In genomic region chr11:6895786-6896093, GRCm38 (mm10) we compare ENCODE assay signal across 11 mouse cellular contexts. TPM values are rescaled to one million over a fixed set of nuclear protein-coding genes. Genes with fewer than 3 reads are reported as not detected.
DNase-seq lines count a peak whose midpoint lies in the region; ATAC-seq and TF ChIP-seq lines count a peak whose summit lies in the region.
"Had no signal": no experiment of that assay in that cellular context is flagged by ENCODE, and none has a peak within 500 bp of the region (broad histone marks: within the 10 kb centered on the region; RNA-seq: fewer than 3 reads in every experiment).

No protein-coding gene starts in this region.

- no peak for TF ChIP-seq CTCF in left cerebral cortex, adult 2 months (IDR thresholded peaks at IDR 0.05)

- no peak overlapping the region for H3K27ac ChIP-seq in left cerebral cortex, adult 2 months
- H3K27ac ChIP-seq: forebrain, embryonic 13.5 days; heart, embryonic 15.5 days had no signal

- H3K4me3 ChIP-seq in left cerebral cortex, adult 2 months = no peak overlapping the region
- H3K4me3 ChIP-seq: forebrain, embryonic 13.5 days; heart, embryonic 15.5 days had no signal

- peak; percentile 89 for DNase-seq in left cerebral cortex, postnatal 4 days
- no peak for DNase-seq in left cerebral cortex, adult 2 months (ENCODE audit: extremely low spot score in 1 of 2, low spot score in 2 of 2)
- DNase-seq in ZHBTc4 (ENCODE audit: low read depth, low spot score) = peak; percentile 54
- DNase-seq in cerebellum, postnatal 10 days = peak; percentile 94 to 96
- DNase-seq in kidney, postnatal 14 days = peak; percentile 60
- DNase-seq in adrenal gland, adult 2 months = no peak

- ATAC-seq in megakaryocyte progenitor cell, adult 5-6 weeks (replicated peaks; ENCODE audit: poor library complexity) = no peak
- ATAC-seq in activated CD4-positive, CD25-positive, alpha-beta regulatory T cell, adult 4 months = no peak
- ATAC-seq: forebrain, embryonic 13.5 days had no signal

- intact Hi-C loops in left cerebral cortex, postnatal 4 days (cut with DNase I) = no loop called here
- intact Hi-C loops in left cerebral cortex, adult 2 months (cut with DNase I) = loop anchor here (5.0 to 10.0 kb wide), 3 partner anchors 162 to 247 kb away; partner anchors contain the start of gene Ramp3

RNA-seq across cellular contexts. Expression of gene Gm11983, which starts 58.3 kb away (rescaled TPM):
- total RNA-seq in left cerebral cortex, postnatal 4 days (2021) = not detected
- total RNA-seq in left cerebral cortex, adult 2 months (2021) = not detected
- not detected in 2 replicates for total RNA-seq in megakaryocyte progenitor cell, adult 5-6 weeks (2015)
- not detected in 2 replicates for total RNA-seq in megakaryocyte progenitor cell, adult 5-6 weeks (2017)
- not detected for total RNA-seq in adrenal gland, adult 2 months (2021)
- polyA plus RNA-seq in adrenal gland, adult 2 months (2012; rRNA removed) = not detected in 2 replicates
- polyA plus RNA-seq in activated CD4-positive, CD25-positive, alpha-beta regulatory T cell, adult 4 months (2017; shearing (Covaris generic)) = not detected
- polyA plus RNA-seq: forebrain, embryonic 13.5 days; heart, embryonic 15.5 days; neural tube, embryonic 14.5 days had no signal

Comparison
In these comparisons a context has a peak if more than half of its experiments do, and no peak if none do; other contexts are left out.
1. DNase-seq: peak in left cerebral cortex, postnatal 4 days (single experiment), ZHBTc4 (single experiment), cerebellum, postnatal 10 days (2 of 2) and kidney, postnatal 14 days (single experiment); none in left cerebral cortex, adult 2 months (0 of 2) and adrenal gland, adult 2 months (single experiment).